Mouse (Mus musculus) limb, embryonic 15.5 days (tissue): ENCODE measurements around the gene B3galt5. TPM values are rescaled to one million over a fixed set of nuclear protein-coding genes. Genes with fewer than 3 reads are reported as not detected.

Experiments used
- ATAC-seq: fragments of 200-750 bp; cut with Nextera tagmentation; 2 replicates; pipeline ENCODE4 v1.8.0; 2017; ENCODE audit warnings: low read depth, moderate TSS enrichment; ENCODE audit not compliant: insufficient number of reproducible peaks, low FRiP score, low TSS enrichment
- H3K27ac ChIP-seq: fragments of 300-500 bp; sonication (generic); 2 replicates; pipeline ENCODE4 v1.5.1; 2015; ENCODE audit warnings: moderate library complexity, mild to moderate bottlenecking, inconsistent platforms
- H3K27me3 ChIP-seq: fragments of 300-500 bp; sonication (generic); 2 replicates; pipeline ENCODE4 v1.6.1; 2015; ENCODE audit warnings: inconsistent platforms
- H3K36me3 ChIP-seq: fragments of 300-500 bp; sonication (generic); 2 replicates; pipeline ENCODE4 v1.6.1; 2015; ENCODE audit warnings: inconsistent platforms
- H3K4me1 ChIP-seq: fragments of 300-500 bp; sonication (generic); 2 replicates; pipeline ENCODE4 v1.6.1; 2015; ENCODE audit warnings: inconsistent platforms
- H3K4me2 ChIP-seq: fragments of 300-500 bp; sonication (generic); 2 replicates; pipeline ENCODE4 v1.6.1; 2015; ENCODE audit warnings: mild to moderate bottlenecking, inconsistent platforms
- H3K4me3 ChIP-seq: fragments of 300-500 bp; sonication (generic); 2 replicates; pipeline ENCODE4 v1.5.1; 2015; ENCODE audit warnings: mild to moderate bottlenecking, inconsistent platforms
- H3K9ac ChIP-seq: fragments of 300-500 bp; sonication (generic); 2 replicates; pipeline ENCODE4 v1.6.1; 2015; ENCODE audit warnings: inconsistent platforms
- H3K9me3 ChIP-seq: fragments of 300-500 bp; sonication (generic); 2 replicates; pipeline ENCODE4 v1.6.1; 2016; ENCODE audit warnings: inconsistent platforms
- WGBS: fragments of 180-500 bp; shearing (Covaris S2); methylation state at CpG from one replicate; pipeline ENCODE4 v1.1.7; 2015; 5-methylcytosine and 5-hydroxymethylcytosine counted together
- polyA plus RNA-seq: library from polyadenylated mRNA; unstranded; fragments of >200 nt; fragmentation: Nextera tagmentation; extraction: Ambion mirVana; gene quantifications from 2 replicates; pipeline ENCODE4 v1.2.1, GENCODE M21; 2015

B3galt5 gene
- polyA plus RNA-seq, 1 experiment from 2014 or later = 0.42 TPM

DNA sequence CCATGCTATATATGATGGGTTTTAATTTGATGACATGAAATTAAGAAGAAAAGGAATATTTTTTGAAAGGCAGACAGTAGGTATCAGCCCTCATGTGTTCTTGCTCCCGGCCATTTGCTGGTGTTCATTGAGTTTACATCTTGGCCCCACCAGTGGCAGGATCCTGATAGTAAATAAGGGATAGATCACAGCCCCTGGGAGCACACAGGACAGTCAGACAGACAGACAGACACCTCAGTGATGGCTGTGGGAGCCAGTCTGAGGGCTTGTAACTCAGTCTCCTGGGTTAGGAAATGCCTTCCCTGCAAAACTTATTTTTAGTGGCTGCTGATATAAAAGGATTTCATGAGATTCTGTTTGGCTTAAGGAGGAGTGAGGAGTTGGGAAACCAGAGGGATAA, 13.1 kb upstream of the B3galt5 start:
- Histone ChIP-seq H3K9ac (no peak overlapping the region), H3K9me3 (no peaks in the 10 kb centered on the region), H3K27ac (no peak overlapping the region), H3K4me2 (no peak overlapping the region), H3K4me1 (no peaks in the 10 kb centered on the region), H3K36me3 (no peaks in the 10 kb centered on the region), H3K27me3 (no peaks in the 10 kb centered on the region), H3K4me3 (no peak overlapping the region)
- WGBS = 83% methylated on average over 1 of the region's 1 CpGs
- ATAC-seq = no peak

DNA sequence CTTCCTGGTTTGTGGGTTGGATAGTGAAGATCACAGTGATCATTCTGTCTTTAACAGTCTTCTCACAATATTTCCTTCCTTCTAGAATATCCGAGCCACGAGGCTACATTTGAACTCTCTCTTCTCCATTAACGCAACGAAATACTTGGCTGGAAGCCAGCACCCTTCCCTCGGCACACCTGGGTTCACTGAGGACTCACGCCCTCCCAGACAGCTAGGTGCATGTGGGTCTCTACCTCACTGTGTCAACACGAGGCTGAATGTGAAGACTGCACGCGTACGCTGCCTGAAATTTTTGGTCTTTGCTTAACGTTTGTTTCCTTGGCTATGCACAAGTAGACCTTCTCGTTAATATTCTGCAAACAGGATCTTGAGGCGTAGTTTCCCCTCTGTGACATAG, 7.2 kb upstream of the B3galt5 start:
- WGBS = 59% methylated on average over 13 of the region's 13 CpGs
- ATAC-seq = no peak
- Histone ChIP-seq H3K27me3 (no peaks in the 10 kb centered on the region), H3K36me3 (no peaks in the 10 kb centered on the region), H3K4me3 (no peak overlapping the region), H3K4me2 (no peak overlapping the region), H3K27ac (no peak overlapping the region), H3K4me1 (no peaks in the 10 kb centered on the region), H3K9me3 (no peaks in the 10 kb centered on the region), H3K9ac (no peak overlapping the region)

DNA sequence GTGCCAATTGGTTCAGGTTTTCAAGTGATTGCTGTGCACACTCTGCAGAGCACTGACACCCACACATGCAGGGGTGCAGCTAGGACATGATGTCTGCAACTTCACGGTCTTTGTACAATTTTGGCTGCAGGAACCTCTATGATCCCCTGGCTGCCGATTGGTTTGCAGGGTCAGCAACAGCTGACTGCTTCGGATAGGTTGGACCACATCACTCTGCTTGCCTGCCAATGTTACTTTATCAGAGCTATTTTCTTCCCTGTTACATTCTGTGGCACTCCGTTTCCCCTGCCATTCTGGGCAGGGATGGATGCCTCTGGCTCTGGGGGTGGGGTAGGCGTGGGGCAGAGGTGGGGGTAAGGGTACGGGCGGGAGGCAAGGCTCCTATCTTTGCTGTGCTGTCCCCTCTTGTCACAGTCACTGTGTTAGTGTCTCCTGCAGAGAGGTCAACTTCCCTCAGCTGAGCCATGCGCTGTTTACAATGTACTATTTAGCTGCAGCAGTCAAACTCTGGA, 6.5 kb upstream of the B3galt5 start:
- Histone ChIP-seq H3K27me3 (no peaks in the 10 kb centered on the region), H3K27ac (no peak overlapping the region), H3K4me2 (no peak overlapping the region), H3K4me3 (no peak overlapping the region), H3K9me3 (no peaks in the 10 kb centered on the region), H3K4me1 (no peaks in the 10 kb centered on the region), H3K9ac (no peak overlapping the region), H3K36me3 (no peaks in the 10 kb centered on the region)
- no peak for ATAC-seq
- WGBS = 60% methylated on average over 8 of the region's 8 CpGs

DNA sequence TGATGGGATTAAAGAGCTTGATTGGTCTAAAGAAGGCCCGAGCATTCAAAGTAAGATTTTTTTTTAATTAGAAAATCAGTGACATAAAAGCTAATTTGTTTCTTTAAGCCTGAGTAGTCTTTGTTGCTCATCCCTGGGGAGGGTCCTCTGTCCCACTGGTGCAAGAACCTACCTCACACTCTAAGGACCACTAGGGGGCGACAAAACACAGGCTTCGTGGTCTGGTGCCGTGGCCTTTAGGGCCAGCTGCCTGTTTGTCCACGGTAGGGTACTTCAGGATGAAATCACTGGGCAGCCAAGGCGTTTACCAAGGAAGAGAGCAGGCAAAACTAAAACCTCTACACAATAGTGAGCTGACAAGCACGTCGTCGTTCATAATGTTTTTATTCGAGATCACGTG, 5.2 kb upstream of the B3galt5 start:
- Histone ChIP-seq H3K36me3 (no peaks in the 10 kb centered on the region), H3K9me3 (no peaks in the 10 kb centered on the region), H3K27ac (no peak overlapping the region), H3K9ac (no peak overlapping the region), H3K4me1 (no peaks in the 10 kb centered on the region), H3K4me3 (no peak overlapping the region), H3K27me3 (no peaks in the 10 kb centered on the region), H3K4me2 (no peak overlapping the region)
- no peak for ATAC-seq
- 34% methylated on average over 11 of the region's 11 CpGs for WGBS

DNA sequence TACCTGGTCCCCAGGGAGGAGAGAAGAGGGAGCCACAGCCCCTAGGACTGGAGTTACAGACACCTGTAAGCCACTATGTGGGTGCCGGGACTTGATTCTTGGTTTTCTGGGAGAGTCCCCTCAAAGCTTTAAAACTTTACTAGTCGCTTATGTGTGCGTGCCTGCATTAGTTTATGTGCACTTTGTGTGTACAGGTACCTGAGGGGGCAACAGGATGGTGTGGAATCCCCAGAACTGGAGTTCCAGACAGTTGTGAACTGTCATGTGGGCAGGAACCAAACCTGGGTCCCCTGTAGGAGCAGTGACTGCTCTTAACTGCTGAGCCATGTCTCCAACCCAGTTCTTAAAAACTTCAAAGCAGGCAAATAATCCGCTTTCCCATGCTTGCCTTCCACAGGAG, 4.3 kb upstream of the B3galt5 start:
- ATAC-seq = no peak

DNA sequence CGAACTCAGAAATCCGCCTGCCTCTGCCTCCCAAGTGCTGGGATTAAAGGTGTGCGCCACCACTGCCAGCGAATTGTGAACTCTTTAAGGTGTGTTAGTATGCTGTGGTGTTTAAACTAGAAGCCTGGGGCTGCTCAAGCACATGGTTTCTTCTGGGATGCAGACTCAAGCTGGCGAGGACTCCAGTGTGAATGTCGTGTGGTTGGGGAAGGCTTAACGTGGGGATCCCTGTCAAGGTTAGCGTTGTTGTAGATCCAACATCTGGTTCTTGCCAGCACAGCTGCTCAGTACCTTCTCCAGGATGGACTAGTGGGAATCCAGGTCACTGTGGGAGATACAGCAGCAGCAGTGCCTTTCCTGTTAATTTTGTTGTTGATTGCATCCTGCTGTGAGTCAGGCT, 3.6 kb upstream of the B3galt5 start:
- Histone ChIP-seq H3K9ac (no peak overlapping the region), H3K4me3 (no peak overlapping the region), H3K36me3 (no peaks in the 10 kb centered on the region), H3K4me1 (no peaks in the 10 kb centered on the region), H3K27ac (no peak overlapping the region), H3K9me3 (no peaks in the 10 kb centered on the region), H3K27me3 (no peaks in the 10 kb centered on the region), H3K4me2 (no peak overlapping the region)
- WGBS = 85% methylated on average over 8 of the region's 8 CpGs
- ATAC-seq = no peak

More for the DNA sequence above, 4.3 kb upstream of the B3galt5 start:
- Histone ChIP-seq H3K4me2 (no peak overlapping the region), H3K4me1 (no peaks in the 10 kb centered on the region), H3K27ac (no peak overlapping the region), H3K27me3 (no peaks in the 10 kb centered on the region), H3K4me3 (no peak overlapping the region), H3K9ac (no peak overlapping the region), H3K9me3 (no peaks in the 10 kb centered on the region), H3K36me3 (no peaks in the 10 kb centered on the region)
- 84% methylated on average over 4 of the region's 4 CpGs for WGBS

DNA sequence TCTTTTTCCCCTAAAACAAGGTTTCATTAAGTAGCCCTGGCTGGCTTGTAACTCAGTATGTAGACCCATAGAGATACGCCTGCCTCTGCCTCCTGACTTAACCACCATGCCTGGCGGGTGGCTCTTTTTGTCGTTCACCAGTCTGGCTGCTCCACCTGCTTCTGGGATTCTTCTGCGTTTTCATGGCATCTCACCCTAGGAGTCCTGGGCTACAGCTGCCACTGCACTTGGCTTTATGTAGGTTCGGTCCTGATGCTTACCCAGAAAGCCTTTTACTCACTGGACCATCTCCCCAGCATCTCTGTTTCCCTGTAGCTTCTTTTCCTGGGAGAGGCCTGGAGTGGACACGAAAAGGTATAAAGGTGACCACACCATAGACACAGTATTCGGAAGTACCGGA, 1.6 kb upstream of the B3galt5 start:
- Histone ChIP-seq H3K9ac (no peak overlapping the region), H3K4me2 (no peak overlapping the region), H3K27me3 (no peaks in the 10 kb centered on the region), H3K27ac (no peak overlapping the region), H3K4me3 (no peak overlapping the region), H3K36me3 (no peaks in the 10 kb centered on the region), H3K9me3 (no peaks in the 10 kb centered on the region), H3K4me1 (no peaks in the 10 kb centered on the region)
- WGBS = 86% methylated on average over 8 of the region's 8 CpGs
- ATAC-seq = no peak

DNA sequence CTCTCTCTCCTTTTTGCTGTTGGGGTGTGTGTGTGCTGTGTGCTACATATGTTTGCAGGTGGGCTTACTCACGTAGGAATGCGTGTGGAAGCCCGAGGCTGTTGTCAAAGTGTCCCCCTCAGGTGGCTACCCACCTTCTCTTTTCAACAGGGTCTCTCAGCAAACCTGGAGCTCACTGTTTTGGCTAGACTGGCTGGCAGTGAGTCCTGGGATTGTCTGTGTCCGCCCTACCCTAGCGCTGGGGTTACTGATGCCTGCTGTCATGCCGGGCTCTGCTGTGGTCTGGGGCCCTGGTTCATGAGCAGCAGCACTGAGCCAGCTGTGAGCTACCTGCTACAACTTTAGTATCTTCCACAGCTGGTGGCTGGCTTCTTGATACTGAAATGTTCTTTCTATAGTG, 8.9 kb downstream of the B3galt5 start:
- WGBS = 74% methylated on average over 6 of the region's 6 CpGs
- Histone ChIP-seq H3K9me3 (no peaks in the 10 kb centered on the region), H3K27ac (no peak overlapping the region), H3K9ac (no peak overlapping the region), H3K36me3 (no peaks in the 10 kb centered on the region), H3K4me3 (no peak overlapping the region), H3K27me3 (no peaks in the 10 kb centered on the region), H3K4me2 (no peak overlapping the region), H3K4me1 (no peaks in the 10 kb centered on the region)
- ATAC-seq = no peak

DNA sequence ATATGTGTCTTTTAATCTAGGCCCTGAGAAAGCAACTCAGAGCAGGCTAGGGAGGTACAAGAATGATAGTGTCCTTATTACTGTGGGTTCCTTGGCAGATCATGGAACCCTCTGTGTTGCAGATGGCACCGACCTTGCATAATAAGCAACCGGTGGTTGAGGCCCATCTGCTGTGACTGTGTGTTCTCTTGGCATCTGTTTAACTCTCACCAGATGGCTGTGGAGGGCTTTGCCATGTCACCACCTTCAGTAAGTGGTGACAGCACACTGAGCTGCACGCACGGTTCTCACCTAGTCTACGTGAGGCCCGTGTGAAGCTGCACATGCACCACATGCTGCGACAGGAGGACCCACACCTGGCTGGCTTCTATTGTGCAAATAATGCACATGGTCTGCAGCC, 14.0 kb downstream of the B3galt5 start:
- no peak for ATAC-seq
- Histone ChIP-seq H3K9me3 (no peaks in the 10 kb centered on the region), H3K36me3 (no peaks in the 10 kb centered on the region), H3K9ac (no peak overlapping the region), H3K27ac (no peak overlapping the region), H3K27me3 (peaks cover 3% of the 10 kb centered on the region; the same call in 1 of the 2 replicates), H3K4me2 (no peak overlapping the region), H3K4me1 (no peaks in the 10 kb centered on the region), H3K4me3 (no peak overlapping the region)
- WGBS = 81% methylated on average over 7 of the region's 7 CpGs

DNA sequence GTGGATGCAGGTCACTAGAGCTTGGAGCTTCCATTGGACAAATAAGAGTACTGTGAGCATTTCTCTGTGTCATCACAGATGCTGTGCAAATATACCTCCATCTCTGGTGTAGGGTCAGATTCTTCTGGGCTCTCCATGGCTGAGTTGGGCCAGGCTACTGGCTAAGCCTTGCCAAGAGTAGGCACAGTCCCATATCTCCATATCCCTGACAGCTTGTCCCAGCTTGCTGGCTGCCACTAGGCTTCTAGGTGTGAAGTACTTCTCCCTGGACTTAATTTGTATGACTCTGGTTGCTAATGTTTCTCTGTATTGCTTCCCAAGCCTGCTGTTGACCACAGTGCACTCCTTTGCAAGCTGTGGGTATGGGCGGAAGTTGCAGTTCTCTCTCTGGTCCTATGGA, 16.5 kb downstream of the B3galt5 start:
- no peaks in the 10 kb centered on the region for H3K36me3 ChIP-seq
- no peak overlapping the region for H3K27ac ChIP-seq
- no peak overlapping the region for H3K9ac ChIP-seq
- WGBS = 92% methylated on average over 1 of the region's 1 CpGs
- no peak overlapping the region for H3K4me2 ChIP-seq
- no peaks in the 10 kb centered on the region for H3K4me1 ChIP-seq
- peaks cover 3% of the 10 kb centered on the region; the same call in 1 of the 2 replicates for H3K27me3 ChIP-seq
- H3K4me3 ChIP-seq = no peak overlapping the region
- H3K9me3 ChIP-seq = no peaks in the 10 kb centered on the region
- ATAC-seq = no peak

DNA sequence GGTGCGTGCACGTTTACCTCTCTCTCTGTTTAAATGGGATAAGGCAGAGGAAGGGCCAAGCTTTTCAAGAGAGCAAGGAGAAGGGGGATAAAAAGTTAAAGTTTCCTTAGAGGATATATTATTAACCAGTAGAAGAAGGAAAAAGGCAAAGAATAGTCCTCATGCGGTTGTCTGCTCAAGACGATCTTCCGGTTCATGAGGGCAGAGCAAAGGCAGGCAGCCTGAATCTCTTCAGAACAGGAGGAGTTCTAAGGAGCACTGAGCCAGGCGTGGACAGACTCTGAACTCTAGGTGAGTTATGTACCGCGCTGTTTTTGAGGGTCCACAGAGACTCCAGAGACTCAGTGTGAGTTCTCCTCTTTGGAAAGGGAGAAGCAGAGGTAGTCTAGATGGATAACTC, 22.8 kb downstream of the B3galt5 start:
- 86% methylated on average over 8 of the region's 8 CpGs for WGBS
- Histone ChIP-seq H3K36me3 (no peaks in the 10 kb centered on the region), H3K9ac (no peak overlapping the region), H3K4me3 (no peak overlapping the region), H3K9me3 (no peaks in the 10 kb centered on the region), H3K4me2 (no peak overlapping the region), H3K4me1 (no peaks in the 10 kb centered on the region), H3K27me3 (no peaks in the 10 kb centered on the region), H3K27ac (no peak overlapping the region)
- ATAC-seq = no peak

DNA sequence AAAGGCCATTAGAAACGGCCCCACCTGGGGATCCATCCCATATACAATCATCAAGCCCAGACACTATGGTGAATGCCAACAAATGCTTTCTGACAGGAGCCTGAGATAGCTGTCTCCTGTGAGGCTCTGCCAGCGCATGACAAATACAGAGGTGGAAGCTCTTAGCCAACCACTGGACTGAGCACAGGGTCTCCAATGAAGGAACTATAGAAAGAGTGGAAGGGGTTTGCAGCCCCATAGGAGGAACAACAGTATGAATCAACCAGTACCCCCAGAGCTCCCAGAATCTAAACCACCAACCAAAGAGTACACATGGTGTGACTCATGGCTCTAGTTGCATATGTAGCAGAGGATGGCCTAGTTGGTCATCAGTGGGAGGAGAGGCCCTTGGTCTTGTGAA, 36.1 kb downstream of the B3galt5 start:
- Histone ChIP-seq H3K27ac (no peak overlapping the region), H3K27me3 (no peaks in the 10 kb centered on the region), H3K9ac (no peak overlapping the region), H3K4me2 (no peak overlapping the region), H3K9me3 (no peaks in the 10 kb centered on the region), H3K36me3 (no peaks in the 10 kb centered on the region), H3K4me1 (no peaks in the 10 kb centered on the region), H3K4me3 (no peak overlapping the region)
- no peak for ATAC-seq
- WGBS = 88% methylated on average over 2 of the region's 2 CpGs

DNA sequence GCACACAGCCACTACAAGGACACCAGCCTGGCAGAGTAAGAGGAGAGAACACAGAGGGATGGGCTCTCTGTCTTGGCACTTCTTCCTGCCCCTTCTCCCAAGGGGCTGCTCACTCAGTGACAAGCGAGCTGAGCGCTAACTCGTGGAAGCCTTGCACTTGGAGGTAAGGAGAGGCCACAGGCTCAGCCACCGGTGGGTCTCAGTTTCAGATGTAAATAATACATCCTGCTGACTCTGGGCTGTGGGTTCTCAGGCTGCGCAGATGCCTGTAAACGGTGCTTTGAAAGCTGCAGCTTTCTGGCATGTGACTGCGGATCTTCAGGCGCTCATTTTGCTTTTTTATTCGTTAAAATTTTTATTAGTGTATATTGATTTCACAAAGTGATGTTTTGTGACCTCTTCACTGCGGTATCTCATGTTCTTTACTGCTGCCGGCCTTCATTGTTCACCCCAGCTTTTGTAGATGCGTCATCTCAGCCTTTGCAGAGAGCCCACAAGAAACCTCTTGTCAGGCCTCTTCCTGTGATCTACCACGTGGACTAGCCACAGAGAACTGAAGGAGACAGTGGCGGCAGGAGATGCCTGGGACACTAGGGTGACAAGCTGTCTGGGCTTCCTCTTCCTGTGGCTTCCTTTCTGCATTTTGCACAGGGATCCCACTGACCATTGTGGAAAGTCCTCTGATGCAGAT, 37.5 kb downstream of the B3galt5 start:
- H3K9ac ChIP-seq = no peak overlapping the region
- H3K4me1 ChIP-seq = no peaks in the 10 kb centered on the region
- no peak for ATAC-seq
- no peaks in the 10 kb centered on the region for H3K9me3 ChIP-seq
- no peaks in the 10 kb centered on the region for H3K27me3 ChIP-seq
- no peak overlapping the region for H3K4me3 ChIP-seq
- no peak overlapping the region for H3K27ac ChIP-seq
- no peaks in the 10 kb centered on the region for H3K36me3 ChIP-seq
- 56% methylated on average over 14 of the region's 14 CpGs for WGBS
- no peak overlapping the region for H3K4me2 ChIP-seq
